Mouse (Mus musculus): ENCODE measurements around the gene Helz.

The Helz gene

DNA sequence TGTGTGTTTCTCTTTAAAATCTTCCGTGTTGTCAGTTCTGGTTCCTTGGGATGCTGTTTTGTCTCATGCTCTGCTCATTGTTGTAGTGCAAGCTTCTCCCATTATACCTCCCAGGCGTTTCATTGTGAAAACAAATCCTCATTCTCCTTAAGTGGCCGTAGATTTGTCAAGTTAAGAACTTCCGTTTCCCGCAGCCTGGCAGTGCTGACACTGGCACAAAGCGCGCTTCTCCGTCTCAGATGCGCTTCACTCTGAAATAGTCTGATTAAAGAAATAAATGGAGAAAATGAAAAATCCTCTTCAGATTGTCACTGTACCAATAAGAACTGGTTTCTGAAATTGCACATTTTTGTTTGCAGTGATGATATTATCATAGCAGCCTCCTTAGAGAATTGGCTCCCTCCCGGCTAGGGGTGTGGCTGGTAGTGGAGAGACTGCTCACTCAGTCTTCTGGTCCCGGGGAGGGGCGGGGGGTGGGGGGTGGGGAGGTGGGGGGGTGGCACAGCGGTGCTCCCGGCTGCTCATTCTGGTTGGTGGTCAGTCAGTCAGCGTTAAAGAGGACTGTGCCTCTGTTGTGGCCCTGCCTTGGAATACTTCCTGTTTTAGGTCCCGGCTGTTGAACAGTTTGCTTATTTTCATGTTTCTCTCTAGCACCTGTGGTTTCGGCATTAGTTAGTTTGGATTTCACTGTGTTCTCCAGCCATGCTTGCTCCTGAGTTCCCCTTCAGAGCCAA, 128.6 kb downstream of the Helz start:
- no peak for DNase-seq

DNA sequence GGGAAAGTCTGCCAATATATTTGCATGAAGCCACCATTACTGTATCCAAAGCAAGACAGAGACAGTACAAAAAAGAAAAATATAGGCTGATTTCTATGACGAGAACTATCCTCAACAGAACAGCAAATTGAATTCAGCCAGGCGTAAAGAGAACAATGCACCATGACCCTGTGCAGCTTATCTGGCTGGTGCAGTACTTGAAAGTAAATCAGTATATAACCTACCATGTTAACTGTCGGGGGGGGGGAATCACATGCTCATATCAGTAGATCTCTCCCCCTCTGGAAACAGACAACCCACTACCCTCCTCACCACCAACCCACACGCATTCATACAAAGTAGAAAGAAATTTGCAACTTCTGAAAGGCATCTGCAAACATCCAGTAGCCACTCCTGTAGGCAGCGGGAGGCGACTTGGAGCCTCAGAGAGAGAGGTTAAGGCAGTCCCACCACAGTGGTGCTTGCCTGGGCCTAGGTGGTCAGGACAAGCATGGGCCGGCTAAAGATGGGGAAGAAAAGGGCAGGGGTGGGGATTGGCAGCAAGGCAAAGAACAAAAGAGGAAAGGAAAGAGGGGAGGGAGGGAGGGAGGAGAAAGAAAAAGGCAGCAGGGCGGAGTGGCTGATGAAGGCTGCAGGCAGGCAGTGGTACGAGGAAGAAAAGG, 135.1 kb downstream of the Helz start:
- DNase-seq: no peak

DNA sequence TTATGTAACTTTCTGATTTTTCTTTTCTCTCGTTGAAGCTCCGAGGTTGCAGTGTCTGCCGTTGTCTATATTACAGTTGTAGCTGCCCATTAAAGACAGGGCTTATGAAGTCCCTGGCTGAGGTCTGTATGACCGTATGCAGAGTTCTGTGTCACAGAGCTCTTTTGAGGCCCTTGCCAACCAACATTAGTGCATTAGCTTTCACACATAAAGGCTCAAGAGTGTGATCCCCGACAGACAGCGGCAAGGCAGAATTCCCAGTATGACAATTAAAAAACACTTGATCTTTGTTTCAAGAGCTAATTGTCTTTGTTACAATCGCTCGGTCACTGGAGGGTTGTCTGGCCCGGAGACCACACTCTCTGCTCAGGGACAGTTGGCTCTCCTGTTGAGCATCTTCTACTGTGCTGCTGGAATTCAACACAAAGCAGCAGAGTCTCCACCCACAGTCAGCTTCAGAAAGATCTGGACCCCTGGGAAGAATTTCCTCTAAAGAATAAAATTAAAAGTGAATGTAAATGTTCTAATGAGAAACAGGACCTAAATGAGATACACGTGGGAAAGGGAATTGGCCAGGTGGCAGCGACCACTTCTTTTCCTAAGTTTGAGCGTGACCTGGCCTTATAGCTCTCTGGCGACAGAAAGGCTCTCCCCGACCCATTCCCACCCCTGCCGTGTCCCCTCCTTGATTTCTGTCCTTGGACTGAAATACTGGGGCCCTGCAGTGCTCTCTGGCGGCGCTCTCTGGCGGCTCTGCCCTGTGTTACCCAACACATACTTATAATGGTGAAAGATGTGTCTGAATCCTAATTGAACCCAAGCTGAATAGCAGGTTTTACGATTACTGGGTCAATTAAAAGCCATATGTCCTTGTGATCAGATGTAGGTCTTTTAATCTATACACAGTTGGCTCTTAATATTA, 136.1 kb downstream of the Helz start:
- no peak for DNase-seq

DNA sequence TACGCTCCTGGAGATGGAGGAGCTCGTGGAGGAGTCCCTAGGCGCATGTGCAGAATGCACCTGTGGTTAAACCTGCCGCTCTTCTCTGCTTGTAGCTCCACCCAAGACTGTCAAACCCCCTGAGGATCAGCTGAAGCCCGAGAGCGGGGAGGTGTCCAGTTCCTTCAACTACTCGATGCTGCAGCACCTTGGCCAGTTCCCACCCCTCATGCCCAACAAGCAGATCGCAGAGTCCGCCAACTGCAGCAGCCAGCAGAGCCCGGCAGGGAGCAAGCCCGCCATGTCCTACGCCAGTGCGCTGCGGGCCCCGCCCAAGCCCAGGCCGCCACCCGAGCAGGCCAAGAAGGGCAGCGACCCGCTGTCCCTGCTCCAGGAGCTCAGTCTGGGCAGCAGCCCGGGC, 138.6 kb downstream of the Helz start:
- DNase-seq: no peak

DNA sequence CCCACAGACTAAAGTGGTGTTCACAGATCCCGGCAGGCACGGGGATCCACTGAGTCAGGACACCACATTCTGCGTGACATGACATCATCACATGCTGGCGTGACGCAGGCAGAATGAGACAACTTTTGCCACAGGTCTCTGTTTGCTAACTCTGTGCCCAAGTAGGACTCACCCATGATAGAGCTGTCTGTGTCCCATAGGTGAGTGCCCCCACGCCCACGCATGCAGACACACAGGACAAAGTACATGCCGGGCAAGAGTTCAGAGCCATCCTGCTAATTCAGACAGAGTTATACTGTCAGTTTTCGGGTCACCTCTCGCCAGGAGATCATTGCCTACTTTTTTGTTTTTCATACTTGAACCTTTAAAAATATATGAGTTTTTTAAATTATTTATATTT, 140.8 kb downstream of the Helz start:
- DNase-seq: no peak

DNA sequence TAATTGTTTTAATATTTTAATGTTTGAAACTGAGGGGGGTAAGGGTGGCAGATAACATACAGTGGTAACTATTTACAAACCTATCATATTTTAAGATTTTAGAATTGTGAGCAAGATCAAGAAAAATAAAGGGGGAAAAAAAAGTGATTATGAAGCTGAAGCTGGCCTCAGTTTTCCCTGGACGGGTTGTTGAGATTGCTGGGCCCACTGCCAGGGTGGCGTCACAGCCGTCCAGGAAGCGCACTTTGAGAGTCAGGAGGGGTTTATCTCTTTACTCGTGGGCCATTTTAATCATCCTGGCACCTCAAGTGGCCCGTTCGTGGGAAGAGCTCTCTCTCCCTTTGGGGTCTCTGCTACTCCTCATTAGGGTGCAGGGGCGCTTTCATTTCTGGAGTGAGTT, 143.8 kb downstream of the Helz start:
- no peak for DNase-seq

DNA sequence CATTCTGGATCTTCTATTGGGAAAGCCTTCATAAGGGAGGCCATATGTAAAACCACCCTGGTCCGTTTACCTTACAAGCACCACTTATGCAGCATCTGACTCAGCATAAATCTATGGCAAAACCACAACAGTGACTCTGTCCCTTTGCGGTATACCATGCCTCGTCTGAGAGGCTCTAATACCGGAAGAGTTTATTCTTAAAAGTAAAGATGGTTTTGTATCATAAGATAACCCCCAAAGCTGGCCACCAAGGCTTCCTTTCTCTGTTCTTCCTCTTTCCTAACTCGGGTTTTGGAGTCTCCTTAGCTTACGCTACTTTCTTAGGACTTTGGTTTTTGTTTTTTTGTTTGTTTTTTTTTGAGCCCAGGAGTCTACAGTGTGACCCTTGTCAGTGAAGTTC, 145.6 kb downstream of the Helz start:
- no peak for DNase-seq

DNA sequence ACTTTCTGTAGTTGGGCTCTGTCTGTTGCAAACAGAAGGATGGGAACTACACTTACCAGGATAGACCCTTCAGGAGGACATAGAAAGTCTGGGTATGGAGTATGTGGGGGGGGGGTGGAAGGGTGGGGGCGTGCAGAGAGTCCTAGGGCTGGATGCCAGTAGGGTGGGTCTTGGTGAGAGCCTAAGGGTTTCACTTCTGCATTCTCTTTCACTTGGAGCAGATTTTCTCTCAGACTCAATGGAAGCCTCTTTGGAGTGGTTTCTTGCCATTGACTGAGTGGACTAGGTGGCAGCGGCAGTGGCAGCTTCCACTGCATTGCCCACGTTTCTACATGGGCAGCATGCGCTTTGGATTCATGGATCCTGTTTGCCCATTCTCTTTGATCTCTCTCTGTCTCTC, 152.2 kb downstream of the Helz start:
- DNase-seq: no peak

DNA sequence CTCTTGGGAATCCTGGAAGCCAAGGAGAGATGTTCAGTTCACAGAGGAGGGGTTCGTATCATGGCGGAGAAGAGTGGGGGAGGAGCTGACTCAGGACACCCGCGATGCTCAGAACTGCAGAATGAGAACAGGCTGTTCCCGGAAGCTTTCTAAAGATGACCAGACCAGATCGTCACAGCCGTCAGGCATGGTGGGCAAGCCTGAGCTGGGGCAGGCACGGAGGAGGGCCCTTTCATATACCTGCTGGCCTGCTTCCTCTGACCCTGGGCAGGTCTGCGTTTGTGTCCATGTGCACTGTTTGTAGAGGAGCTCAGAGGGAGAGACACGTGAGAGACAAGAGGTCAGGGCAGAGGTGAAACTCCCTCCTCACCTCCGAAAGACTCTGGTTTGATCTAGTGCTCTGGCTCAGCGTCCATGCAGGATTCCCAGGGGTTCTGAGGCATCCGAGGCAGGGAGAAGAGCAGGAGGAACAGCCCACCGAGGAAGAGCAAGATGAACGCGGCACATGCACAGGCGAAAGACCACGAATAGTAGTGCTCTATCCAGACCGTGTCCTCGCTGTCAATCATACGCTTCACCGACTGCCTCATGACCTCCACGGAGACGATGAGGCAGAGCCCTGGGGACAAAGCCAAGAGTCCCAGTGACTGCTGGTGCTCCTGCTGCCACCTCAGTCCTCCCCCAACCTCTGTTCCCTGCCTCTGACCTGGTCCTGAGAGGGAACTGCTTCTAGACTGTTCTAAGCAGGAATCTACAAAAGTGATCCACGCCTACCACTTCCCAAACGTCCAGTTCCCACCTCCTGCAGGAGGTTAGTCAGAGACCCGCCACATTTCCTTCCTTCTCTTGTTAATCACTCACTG, 155.8 kb downstream of the Helz start:
- DNase-seq: peak; percentile 16

DNA sequence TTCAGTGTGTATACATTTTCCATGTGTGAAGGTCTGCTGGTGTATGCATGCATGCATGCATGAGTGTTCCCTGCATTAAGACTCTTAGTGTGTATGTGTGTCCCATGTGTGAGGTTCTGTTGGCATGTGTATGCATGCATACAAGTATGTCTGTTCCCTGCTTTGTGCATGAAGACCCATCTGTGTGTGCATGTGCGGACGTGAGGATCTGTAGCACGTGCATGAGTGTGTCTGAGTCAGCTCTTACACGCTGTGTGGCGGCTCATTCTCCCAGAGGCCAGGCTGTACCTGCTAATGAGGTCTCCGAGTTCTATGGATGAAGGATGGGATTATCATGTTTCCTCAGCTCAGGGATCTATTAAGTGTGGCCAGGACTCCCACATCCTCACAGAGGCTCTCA, 157.3 kb downstream of the Helz start:
- DNase-seq: no peak

DNA sequence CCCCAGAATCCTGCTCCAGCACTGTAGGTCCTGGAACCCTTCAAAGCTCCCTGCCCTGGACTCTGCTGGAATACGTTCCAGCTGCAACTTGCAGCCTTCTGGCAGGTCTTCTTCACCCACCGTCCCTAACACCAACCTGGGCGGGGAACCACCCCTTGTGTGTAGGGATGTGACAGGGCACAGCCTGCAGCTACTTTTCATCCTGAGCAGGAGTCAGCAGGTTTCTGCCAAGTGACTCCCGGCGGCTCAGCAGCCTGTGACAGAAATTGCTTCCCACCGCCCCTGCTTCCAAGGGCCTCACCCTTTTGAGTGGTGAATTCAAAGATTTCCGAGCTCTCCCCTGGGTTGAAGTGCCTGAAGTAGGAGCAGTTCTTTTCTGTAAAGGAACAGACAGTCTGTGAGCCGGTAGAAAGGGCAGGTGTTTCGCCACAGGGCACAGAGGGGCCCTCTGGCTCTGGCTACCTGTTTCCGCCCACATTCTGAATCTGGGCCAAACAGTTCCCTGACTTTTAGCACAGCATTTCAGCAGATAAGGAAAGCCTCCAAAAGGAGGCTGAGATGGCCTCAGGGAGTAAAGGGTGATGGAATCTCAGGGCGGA, 157.8 kb downstream of the Helz start:
- no peak for DNase-seq

DNA sequence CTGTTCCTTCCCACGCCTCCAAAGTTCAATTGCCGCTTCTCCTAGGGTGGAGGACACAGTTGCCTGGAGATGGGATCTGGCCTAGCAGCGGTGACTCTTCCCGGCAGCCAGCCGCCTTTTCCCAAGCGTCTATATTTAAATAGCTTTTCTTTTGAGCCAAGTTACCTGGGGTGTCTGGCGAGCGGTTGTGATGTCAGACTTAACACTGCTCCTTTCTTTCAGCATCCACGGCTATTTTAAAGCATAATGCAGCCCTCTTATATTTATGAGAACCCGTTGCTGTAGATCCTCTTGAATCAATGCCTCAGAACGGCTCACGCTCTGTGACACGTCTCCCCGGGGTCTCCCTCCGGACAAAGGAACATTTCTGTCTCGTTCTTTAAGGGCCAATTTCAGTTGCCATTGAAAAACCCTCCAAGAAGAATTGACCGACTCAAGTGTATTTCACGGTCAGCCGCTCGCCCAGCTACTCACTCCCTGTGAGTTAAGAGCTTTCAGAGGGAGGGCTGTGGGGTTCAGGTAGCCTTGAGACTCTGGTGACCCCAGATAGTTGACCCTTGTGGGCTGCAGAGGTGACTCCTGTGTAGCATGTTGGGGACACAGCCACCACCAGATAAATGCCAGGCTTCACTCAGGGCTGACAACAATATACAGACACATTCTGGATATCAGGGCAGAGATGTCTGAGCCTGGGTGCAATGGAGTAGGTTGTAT, 160.3 kb downstream of the Helz start:
- DNase-seq: no peak

DNA sequence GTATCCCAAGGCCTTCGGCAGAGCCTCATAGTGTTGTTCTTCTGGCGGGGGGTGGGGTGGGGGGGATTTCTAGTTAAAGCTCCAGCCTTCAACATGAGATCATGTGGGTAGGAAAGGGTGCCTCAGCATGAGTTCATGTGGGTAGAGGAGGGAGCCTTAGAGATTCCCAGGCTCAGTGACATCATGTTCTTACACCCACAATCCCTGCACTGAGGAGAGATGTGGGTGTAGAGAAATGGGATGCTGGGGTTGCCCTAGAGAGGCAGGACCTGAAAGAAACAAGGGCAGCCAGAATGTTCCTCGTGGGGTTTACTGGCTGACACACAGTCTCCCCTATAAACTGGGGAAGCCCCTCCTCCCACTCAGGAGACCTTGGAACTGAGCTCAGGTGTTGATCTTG, 162.6 kb downstream of the Helz start:
- DNase-seq: no peak

DNA sequence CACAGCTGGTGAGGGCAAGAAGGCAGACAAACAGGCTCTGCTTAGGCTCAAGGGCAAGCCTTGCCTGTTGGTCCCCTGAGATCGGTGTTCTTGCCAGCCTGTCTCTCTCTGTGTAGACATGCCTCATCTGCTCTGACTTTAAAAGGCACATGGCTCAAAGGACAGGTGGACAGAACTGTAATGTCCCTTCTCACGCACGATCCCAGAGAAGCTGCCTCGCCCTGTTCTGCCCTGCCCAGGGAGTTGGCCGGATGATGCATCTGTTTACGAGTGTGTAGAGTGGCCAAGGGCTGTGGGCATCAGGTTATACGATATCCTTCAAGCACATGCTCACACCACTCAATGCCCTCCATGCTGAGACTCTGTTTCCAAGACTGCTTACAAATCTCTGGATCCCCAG, 166.6 kb downstream of the Helz start:
- DNase-seq: no peak

DNA sequence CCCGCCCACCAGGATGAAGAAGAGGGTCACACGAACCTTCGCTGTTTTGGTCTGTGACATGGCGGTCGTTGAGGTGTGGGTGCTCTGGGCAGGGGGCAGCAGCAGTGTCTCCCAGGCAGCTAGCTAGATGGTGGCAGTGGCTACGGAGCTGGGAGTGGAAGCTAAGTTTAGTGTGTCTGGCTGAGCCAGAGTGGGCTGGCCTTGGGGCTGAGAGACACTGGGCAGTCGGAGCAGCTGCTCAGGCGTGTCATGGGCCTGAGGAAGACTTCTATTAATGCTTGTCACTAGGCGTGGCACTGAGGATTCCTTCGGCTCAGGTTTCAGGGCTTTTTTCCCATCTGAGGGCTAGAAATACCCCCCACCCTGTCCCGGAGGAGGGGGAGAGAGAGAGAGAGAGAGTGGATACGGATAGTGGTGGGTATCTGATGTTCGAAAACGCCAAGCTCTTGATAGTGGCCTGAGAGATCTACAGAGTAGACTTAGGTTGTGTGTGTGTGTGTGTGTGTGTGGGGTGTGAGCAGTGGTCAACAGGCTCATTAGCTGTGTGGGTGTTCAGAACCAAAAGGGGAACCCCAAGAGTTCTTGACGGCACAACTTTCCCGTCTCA, 168.7 kb downstream of the Helz start, which contains the start of gene Cacng1:
TSS of gene Cacng1 (minus strand) at position 191 of the 607 bp plus-strand sequence.
- DNase-seq: no peak

DNA sequence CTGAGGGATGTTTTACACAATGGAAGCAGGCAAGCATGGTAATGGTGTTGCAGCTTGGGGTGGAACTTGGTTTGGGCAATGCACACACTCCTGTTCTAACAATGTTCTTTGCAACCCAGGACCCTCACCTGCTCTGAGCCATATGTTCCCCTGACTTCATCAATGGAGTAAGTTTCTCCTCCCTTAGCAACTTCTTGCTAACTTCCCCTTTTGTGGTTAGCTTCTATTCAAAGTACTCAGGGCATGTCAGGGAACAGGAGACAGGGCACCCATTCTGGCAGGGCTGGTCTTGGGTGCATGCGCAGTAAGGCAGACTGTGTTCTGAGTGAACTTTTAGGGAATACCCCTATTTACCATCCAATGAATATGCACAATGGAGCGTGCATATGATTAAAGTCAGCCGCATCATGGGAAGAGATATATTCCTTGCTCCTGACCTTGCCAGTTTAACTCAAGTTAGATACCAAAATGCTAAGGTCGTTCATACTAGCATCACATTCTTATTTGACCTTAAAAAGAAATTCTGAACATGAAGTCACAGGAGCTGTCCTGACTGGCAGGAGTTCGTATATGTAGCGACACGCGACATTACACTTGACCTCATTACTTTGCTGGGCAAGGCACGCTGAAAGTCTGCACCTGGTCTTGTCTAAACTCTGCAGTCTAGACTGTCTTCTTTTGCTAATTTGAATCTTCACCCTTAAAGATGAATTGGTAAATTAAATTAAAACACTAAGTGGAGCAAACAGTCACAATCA, 172.7 kb downstream of the Helz start:
- DNase-seq: no peak

DNA sequence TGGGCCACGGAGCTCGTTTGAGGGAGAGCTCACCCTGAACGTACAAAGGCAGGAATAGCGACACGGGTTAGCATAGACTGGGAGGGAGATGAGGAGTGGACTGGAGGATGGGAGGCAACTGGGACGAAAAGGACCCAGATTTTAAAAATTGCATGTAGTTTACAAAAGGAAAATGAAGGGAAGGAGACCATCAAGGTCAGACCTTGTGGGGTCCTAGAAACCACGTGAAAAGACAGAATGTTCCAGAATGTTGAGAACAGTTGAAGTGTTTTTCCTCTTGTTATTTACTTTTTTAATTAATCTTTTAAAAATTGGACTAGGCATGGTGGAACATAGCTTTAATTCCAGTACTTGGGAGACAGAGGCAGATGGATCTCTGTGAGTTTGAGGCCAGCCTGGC, 173.3 kb downstream of the Helz start:
- no peak for DNase-seq

DNA sequence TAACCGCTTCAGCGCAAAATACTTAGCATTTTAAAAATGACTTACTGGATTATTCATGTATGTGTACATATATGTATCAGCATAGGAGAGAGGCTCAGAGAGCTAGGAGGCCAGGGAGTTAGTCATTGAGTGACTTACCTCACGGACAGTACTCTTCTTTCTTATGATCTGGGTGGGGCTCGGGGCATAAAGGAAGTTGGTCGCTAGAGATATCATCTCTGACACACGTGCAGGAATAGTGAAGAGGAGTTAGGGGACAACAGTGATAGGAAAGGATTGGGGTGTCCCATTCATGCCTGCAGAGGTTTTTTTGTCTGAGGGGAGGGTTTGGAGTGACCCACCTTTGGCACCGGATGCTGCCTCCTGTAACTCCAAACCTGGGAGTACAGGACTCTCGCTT, 176.9 kb downstream of the Helz start:
- DNase-seq: no peak

DNA sequence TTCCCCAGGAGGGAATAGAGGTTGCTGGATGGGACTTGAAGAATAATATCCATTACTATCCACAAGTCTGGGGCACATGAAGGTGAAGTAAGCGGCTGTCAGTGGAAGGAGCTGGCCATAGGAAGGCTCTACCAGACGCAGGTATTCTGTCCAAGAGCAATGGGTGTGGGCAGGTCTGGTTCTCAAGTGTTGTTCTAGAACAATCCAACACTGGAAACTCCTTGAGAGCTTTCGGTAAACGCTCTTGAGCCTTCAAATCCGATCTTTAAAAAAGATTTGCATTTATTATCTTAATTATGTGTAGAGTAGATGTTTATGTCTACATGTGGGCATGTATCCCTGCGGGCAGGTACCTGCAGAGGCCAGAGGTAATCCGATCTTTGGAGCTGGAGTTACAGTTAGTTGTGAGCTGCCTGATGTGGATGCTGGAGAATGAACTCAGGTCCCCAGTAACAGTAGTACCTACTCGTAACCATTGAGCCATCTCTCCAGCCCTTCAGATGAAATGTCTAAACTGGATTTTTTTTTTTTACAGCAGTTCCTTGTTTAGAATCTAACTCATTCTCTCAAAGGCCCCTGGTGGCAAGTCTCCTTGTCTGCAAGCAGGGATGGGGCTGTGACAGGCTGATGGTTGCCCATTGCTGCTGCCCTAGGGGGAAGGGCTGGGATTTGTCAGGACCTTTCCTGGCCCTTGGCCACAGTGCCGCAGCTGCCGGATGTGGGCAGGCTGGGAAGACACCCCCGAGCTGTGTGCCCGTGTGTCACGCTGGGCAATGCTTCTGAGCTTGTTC, 180.5 kb downstream of the Helz start:
- DNase-seq: no peak

DNA sequence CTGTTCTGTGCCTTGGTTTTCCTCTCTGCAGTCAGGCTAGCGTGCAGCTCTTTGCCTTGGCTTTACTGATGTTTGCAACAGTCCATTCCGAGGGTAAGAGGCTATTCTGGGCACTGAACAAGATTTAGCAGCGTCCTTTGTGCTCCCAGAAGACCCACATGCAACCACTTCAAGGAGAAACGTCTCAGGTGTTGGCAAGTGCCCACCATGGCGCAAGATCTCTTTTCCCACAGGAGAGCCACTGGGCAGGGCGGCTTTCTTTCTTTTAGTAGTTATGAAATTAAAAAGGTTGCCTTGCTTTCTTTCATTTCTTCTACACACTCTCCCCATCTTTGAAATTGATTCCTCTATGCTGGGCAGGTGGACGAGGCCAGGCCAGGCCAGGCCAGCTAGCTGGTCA, 181.4 kb downstream of the Helz start:
- DNase-seq: no peak

Measured in kidney, adult 11 months (tissue).